Mouse (Mus musculus) myocyte (in vitro differentiated cells): ENCODE measurements at regions not wholly inside any gene's neighbourhood (a gene's known extent, or its start where the extent isn't known, plus 50 kb on each side); places are given as distances from the start of the nearest gene placed in this dataset.
A peak's percentile ranks its signal among the peaks of the same experiment; 100 is the strongest.

Experiments used
- H3K27me3 ChIP-seq: one replicate; pipeline ENCODE4 v1.6.1; 2011; ENCODE audit not compliant: control insufficient read depth, insufficient read depth, insufficient read length
- H3K36me3 ChIP-seq: one replicate; pipeline ENCODE4 v1.6.1; 2011; ENCODE audit not compliant: control insufficient read depth, insufficient read depth
- H3K4me2 ChIP-seq: one replicate; pipeline ENCODE4 v1.6.1; 2011; ENCODE audit warnings: low read depth, control low read depth
- H3K4me3 ChIP-seq: one replicate; pipeline ENCODE4 v1.5.1; 2011; ENCODE audit warnings: mild to moderate bottlenecking, control low read depth, moderate library complexity
- H3K79me2 ChIP-seq: one replicate; pipeline ENCODE4 v1.6.1; 2011; ENCODE audit not compliant: control insufficient read depth, insufficient read depth
- H3ac ChIP-seq: one replicate; pipeline ENCODE4 v1.6.1; 2011; ENCODE audit not compliant: control insufficient read depth, insufficient read length
- CEBPB ChIP-seq: IDR thresholded peaks from 2 replicates; pipeline ENCODE4 v1.6.1; 2011; ENCODE audit warnings: mild to moderate bottlenecking, moderate library complexity; ENCODE audit not compliant: poor library complexity, insufficient read depth, severe bottlenecking
- E2F4 ChIP-seq: IDR thresholded peaks from one replicate; pipeline ENCODE4 v1.6.1; 2011; ENCODE audit warnings: mild to moderate bottlenecking, control low read depth, moderate library complexity; ENCODE audit not compliant: insufficient read depth
- MAX ChIP-seq: IDR thresholded peaks from one replicate; pipeline ENCODE4 v1.6.1; 2011; ENCODE audit warnings: low read depth, mild to moderate bottlenecking, control low read depth
- MYOD1 ChIP-seq, 3 experiments: IDR thresholded peaks; one replicate each; pipeline ENCODE4 v1.6.1; 2011; ENCODE audit warnings: control low read depth in 2 of 3, low read depth in 2 of 3, mild to moderate bottlenecking in 2 of 3, moderate library complexity in 1 of 3; ENCODE audit not compliant: insufficient read length in 2 of 3, control insufficient read depth in 1 of 3
- MYOG ChIP-seq, 3 experiments: IDR thresholded peaks; one replicate each; pipeline ENCODE4 v1.6.1; 2011; ENCODE audit warnings: control low read depth in 2 of 3, low read depth in 2 of 3, mild to moderate bottlenecking in 2 of 3; ENCODE audit not compliant: insufficient read length in 2 of 3, control insufficient read depth in 1 of 3, insufficient read depth in 1 of 3
- POLR2A ChIP-seq: IDR thresholded peaks from one replicate; pipeline ENCODE4 v1.6.1; 2011; ENCODE audit warnings: low read depth, mild to moderate bottlenecking, control low read depth, moderate library complexity; ENCODE audit not compliant: insufficient read length
- POLR2AphosphoS2 ChIP-seq: IDR thresholded peaks from one replicate; pipeline ENCODE4 v1.6.1; 2011; ENCODE audit warnings: low read depth, control low read depth; ENCODE audit not compliant: insufficient read length
- REST ChIP-seq: IDR thresholded peaks from one replicate; pipeline ENCODE4 v1.6.1; 2011; ENCODE audit warnings: mild to moderate bottlenecking, control low read depth, moderate library complexity; ENCODE audit not compliant: insufficient read depth, insufficient read length
- SRF ChIP-seq: IDR thresholded peaks from one replicate; pipeline ENCODE4 v1.6.1; 2011; ENCODE audit warnings: low read depth; ENCODE audit not compliant: control insufficient read depth, insufficient read length
- TCF12 ChIP-seq: IDR thresholded peaks from one replicate; pipeline ENCODE4 v1.6.1; 2011; ENCODE audit warnings: mild to moderate bottlenecking, control low read depth; ENCODE audit not compliant: poor library complexity, insufficient read depth, severe bottlenecking
- TCF3 ChIP-seq: IDR thresholded peaks from one replicate; pipeline ENCODE4 v1.6.1; 2011; ENCODE audit warnings: low read depth, control low read depth; ENCODE audit not compliant: insufficient read length
- USF1 ChIP-seq: IDR thresholded peaks from one replicate; pipeline ENCODE4 v1.6.1; 2011; ENCODE audit warnings: low read depth, mild to moderate bottlenecking, control low read depth, moderate library complexity

- Histone ChIP-seq H3K79me2 (no peaks in the 10 kb centered on the region), H3K4me2 (no peak overlapping the region), H3K36me3 (no peaks in the 10 kb centered on the region), H3K27me3 (no peaks in the 10 kb centered on the region), H3ac (no peak overlapping the region), H3K4me3 (no peak overlapping the region)
- TF ChIP-seq MAX (no peak), REST (no peak), E2F4 (no peak), TCF3 (no peak), CEBPB (no peak), POLR2AphosphoS2 (no peak), SRF (no peak), MYOD1 (IDR thresholded peaks at IDR 0.05; ENCODE audit: control insufficient read depth in 1 of 3, insufficient read length in 2 of 3, low read depth in 2 of 3) (no peak), USF1 (no peak), MYOG (IDR thresholded peaks at IDR 0.05; ENCODE audit: control insufficient read depth in 1 of 3, insufficient read depth in 1 of 3, insufficient read length in 2 of 3, low read depth in 2 of 3) (no peak), POLR2A (no peak), TCF12 (no peak)
These were observed 142.8 kb downstream of the Psmg1 start for GRCm38 (mm10) chr16:95847765-95848483.

DNA sequence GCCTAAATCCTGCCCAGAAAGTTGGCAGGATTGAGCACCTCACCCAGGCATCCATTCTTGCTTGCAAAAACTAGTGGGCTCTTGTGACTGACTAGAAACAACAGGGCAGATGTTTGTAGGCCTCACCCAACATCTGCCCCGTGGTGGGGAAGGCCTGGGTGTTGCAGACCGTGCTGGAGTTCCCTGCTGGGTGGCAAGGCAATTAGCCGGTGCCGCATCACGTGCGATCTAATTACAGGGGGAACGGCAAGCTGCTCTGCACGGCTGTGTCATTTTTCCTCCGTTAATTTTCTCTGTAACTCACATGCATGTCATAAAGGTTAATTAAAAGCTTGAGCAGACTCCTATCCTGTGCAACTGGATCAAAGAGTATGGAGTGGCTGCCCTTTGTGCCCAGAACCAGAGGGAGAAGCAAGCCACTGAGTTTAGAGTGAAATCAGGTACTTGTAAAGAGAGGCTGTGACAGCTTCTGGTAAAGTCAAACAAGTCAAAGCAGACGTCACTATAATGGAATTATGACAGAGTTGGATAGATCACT is 143.5 kb downstream of the Ets2 start:
- Histone ChIP-seq H3K79me2 (no peaks in the 10 kb centered on the region), H3K4me3 (no peak overlapping the region), H3K27me3 (no peaks in the 10 kb centered on the region), H3ac (no peak overlapping the region), H3K36me3 (no peaks in the 10 kb centered on the region), H3K4me2 (peak overlapping the region; percentile 49)
- TF ChIP-seq POLR2A (no peak), SRF (no peak)

DNA sequence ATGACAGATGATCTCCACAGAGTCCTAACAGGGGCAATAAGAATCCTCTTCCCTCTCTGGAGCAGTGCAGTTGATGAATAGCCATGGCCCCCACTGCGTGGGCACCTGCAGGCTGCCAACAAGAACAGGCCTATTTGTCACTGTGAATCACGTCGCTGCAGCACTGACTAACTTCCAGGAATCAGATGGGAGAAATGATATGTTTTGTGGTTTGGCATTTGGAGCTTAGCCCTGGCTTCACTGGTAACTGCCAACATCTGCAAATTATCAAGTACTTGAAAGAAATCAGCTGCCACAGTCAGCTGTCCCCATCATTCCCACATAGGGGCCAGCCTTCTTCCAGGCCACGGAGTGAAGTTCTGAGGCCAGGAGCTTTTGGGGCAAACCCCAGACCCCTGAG is 142.8 kb downstream of the Ets2 start:
- H3K79me2 ChIP-seq: no peaks in the 10 kb centered on the region
- no peak overlapping the region for H3K4me3 ChIP-seq
- TF ChIP-seq MYOD1 (IDR thresholded peaks at IDR 0.05; ENCODE audit: control insufficient read depth in 1 of 3, insufficient read length in 2 of 3, low read depth in 2 of 3) (peak; percentile 94 to 96 (median 95)), TCF12 (peak; percentile 96), TCF3 (peak; percentile 75), SRF (no peak), REST (no peak), POLR2AphosphoS2 (no peak), POLR2A (no peak), USF1 (no peak), MYOG (IDR thresholded peaks at IDR 0.05; ENCODE audit: control insufficient read depth in 1 of 3, insufficient read depth in 1 of 3, insufficient read length in 2 of 3, low read depth in 2 of 3) (peak in 2 of 3 experiments; percentile 65 to 87), MAX (no peak), E2F4 (no peak), CEBPB (no peak)
- H3ac ChIP-seq: no peak overlapping the region
- H3K36me3 ChIP-seq: no peaks in the 10 kb centered on the region
- H3K27me3 ChIP-seq: no peaks in the 10 kb centered on the region
- peak overlapping the region; percentile 49 for H3K4me2 ChIP-seq

DNA sequence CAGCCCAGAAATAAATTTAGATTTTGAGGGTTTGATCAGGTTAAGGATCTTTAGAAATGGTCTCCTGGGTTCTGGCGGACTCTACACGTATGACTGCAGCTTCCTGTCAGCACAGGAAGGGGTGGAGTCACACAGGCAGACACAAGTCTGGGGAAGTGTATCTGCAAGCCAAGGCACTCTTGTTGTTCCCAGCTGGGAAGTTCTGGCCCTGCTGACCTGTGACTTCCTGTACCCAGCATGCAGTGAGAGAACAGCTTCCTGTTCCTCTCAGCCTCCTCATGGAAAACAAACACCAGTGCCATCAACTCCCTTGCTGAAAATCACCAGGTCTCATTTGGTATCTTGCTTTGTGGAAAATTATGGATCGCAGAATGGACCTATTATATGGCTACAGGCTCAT is 140.9 kb downstream of the Ets2 start:
- Histone ChIP-seq H3K36me3 (no peaks in the 10 kb centered on the region), H3K27me3 (no peaks in the 10 kb centered on the region), H3ac (no peak overlapping the region), H3K4me3 (no peak overlapping the region), H3K4me2 (no peak overlapping the region), H3K79me2 (no peaks in the 10 kb centered on the region)
- no peak for TF ChIP-seq TCF12
- no peak for TF ChIP-seq MYOG (IDR thresholded peaks at IDR 0.05; ENCODE audit: control insufficient read depth in 1 of 3, insufficient read depth in 1 of 3, insufficient read length in 2 of 3, low read depth in 2 of 3)
- no peak for TF ChIP-seq TCF3
- TF ChIP-seq SRF: no peak
- no peak for TF ChIP-seq MAX
- TF ChIP-seq POLR2A: no peak
- TF ChIP-seq POLR2AphosphoS2: no peak
- TF ChIP-seq MYOD1 (IDR thresholded peaks at IDR 0.05; ENCODE audit: control insufficient read depth in 1 of 3, insufficient read length in 2 of 3, low read depth in 2 of 3): no peak
- TF ChIP-seq CEBPB: no peak
- no peak for TF ChIP-seq E2F4
- TF ChIP-seq REST: no peak
- no peak for TF ChIP-seq USF1

- Histone ChIP-seq H3K4me3 (no peak overlapping the region), H3K79me2 (no peaks in the 10 kb centered on the region), H3ac (no peak overlapping the region), H3K27me3 (no peaks in the 10 kb centered on the region), H3K36me3 (no peaks in the 10 kb centered on the region), H3K4me2 (no peak overlapping the region)
- TF ChIP-seq TCF3: no peak
- TF ChIP-seq POLR2A: no peak
- TF ChIP-seq TCF12: no peak
- no peak for TF ChIP-seq USF1
- no peak for TF ChIP-seq MAX
- no peak for TF ChIP-seq MYOD1 (IDR thresholded peaks at IDR 0.05; ENCODE audit: control insufficient read depth in 1 of 3, insufficient read length in 2 of 3, low read depth in 2 of 3)
- no peak for TF ChIP-seq POLR2AphosphoS2
- TF ChIP-seq MYOG (IDR thresholded peaks at IDR 0.05; ENCODE audit: control insufficient read depth in 1 of 3, insufficient read depth in 1 of 3, insufficient read length in 2 of 3, low read depth in 2 of 3): no peak
- no peak for TF ChIP-seq E2F4
- TF ChIP-seq REST: no peak
- no peak for TF ChIP-seq SRF
- TF ChIP-seq CEBPB: no peak
These were observed 137.8 kb downstream of the Ets2 start for GRCm38 (mm10) chr16:95839512-95840253.
